Mouse (Mus musculus) CD4-positive helper T cell, adult 2 months (primary cell): Measurements from ENCODE around the gene Rtbdn.

Experiments used
- DNase-seq: peaks from one replicate; pipeline ENCODE4 v3.0.0-alpha.2; 2012; ENCODE audit warnings: low read depth, missing footprints, low spot score

Rtbdn gene

GRCm38 (mm10) chr8:84979599-84980421 lies 33.0 kb downstream of the Rtbdn start:
- peak; percentile 97 for DNase-seq

- peak; percentile 78 for DNase-seq
Measured at GRCm38 (mm10) chr8:84980622-84981358, 34.0 kb downstream of the Rtbdn start.

- DNase-seq = no peak
Measured at GRCm38 (mm10) chr8:84981644-84982498, 35.1 kb downstream of the Rtbdn start.

- peak; percentile 67 for DNase-seq
Measured at GRCm38 (mm10) chr8:84982499-84983011, 35.8 kb downstream of the Rtbdn start.

- DNase-seq = peak; percentile 73
Measured at GRCm38 (mm10) chr8:84984294-84985048, 37.7 kb downstream of the Rtbdn start.

GRCm38 (mm10) chr8:84985049-84985683 lies 38.4 kb downstream of the Rtbdn start:
- DNase-seq = peak; percentile 78

- peak; percentile 99 for DNase-seq
Measured at GRCm38 (mm10) chr8:84985684-84986378, 39.0 kb downstream of the Rtbdn start.

GRCm38 (mm10) chr8:84986379-84986945 lies 39.7 kb downstream of the Rtbdn start:
- DNase-seq = no peak

- no peak for DNase-seq
Measured at GRCm38 (mm10) chr8:84987388-84987787, 40.6 kb downstream of the Rtbdn start.

GRCm38 (mm10) chr8:84987903-84988302 lies 41.1 kb downstream of the Rtbdn start:
- DNase-seq = no peak

- no peak for DNase-seq
Measured at GRCm38 (mm10) chr8:84989311-84989731, 42.5 kb downstream of the Rtbdn start.

- DNase-seq = peak; percentile 90
Measured at GRCm38 (mm10) chr8:84989810-84990209, 43.0 kb downstream of the Rtbdn start.

- DNase-seq = peak; percentile 98
Measured at GRCm38 (mm10) chr8:84990349-84990748, 43.6 kb downstream of the Rtbdn start, which contains the start of gene Hook2. Gene Hook2 (plus strand): TSS chr8:84990603.

- DNase-seq = peak; percentile 80
Measured at GRCm38 (mm10) chr8:84990836-84991235, 44.0 kb downstream of the Rtbdn start.

GRCm38 (mm10) chr8:84994375-84994774 lies 47.6 kb downstream of the Rtbdn start:
- DNase-seq = no peak

- DNase-seq = no peak
Measured at GRCm38 (mm10) chr8:84995680-84996079, 48.9 kb downstream of the Rtbdn start.

GRCm38 (mm10) chr8:84996978-84997377 lies 50.2 kb downstream of the Rtbdn start:
- no peak for DNase-seq

GRCm38 (mm10) chr8:84997649-84998295 lies 51.0 kb downstream of the Rtbdn start:
- DNase-seq = peak; percentile 90
